Mouse (Mus musculus): Measurements from ENCODE around the gene Txndc5.
A peak's percentile ranks its signal among the peaks of the same experiment; 100 is the strongest.

Txndc5 gene

GRCm38 (mm10) chr13:38526116-38526515 lies 2.5 kb downstream of the Txndc5 start:
- no peak for DNase-seq (ENCODE audit: low spot score in 2 of 2)

GRCm38 (mm10) chr13:38525261-38525660 lies 3.4 kb downstream of the Txndc5 start:
- no peak for DNase-seq (ENCODE audit: low spot score in 2 of 2)

- DNase-seq (ENCODE audit: low spot score in 2 of 2): peak in 1 of 2 experiments; percentile 22
Measured at GRCm38 (mm10) chr13:38523231-38523630, 5.4 kb downstream of the Txndc5 start.

GRCm38 (mm10) chr13:38522056-38522654 lies 6.5 kb downstream of the Txndc5 start:
- DNase-seq (ENCODE audit: low spot score in 2 of 2): no peak

GRCm38 (mm10) chr13:38520299-38520698 lies 8.3 kb downstream of the Txndc5 start:
- no peak for DNase-seq (ENCODE audit: low spot score in 2 of 2)

- no peak for DNase-seq (ENCODE audit: low spot score in 2 of 2)
Measured at GRCm38 (mm10) chr13:38516582-38516981, 12.0 kb downstream of the Txndc5 start.

GRCm38 (mm10) chr13:38515845-38516244 lies 12.8 kb downstream of the Txndc5 start:
- no peak for DNase-seq (ENCODE audit: low spot score in 2 of 2)

- DNase-seq (ENCODE audit: low spot score in 2 of 2): peak in 1 of 2 experiments; percentile 47
Measured at GRCm38 (mm10) chr13:38515431-38515830, 13.2 kb downstream of the Txndc5 start.

- DNase-seq (ENCODE audit: low spot score in 2 of 2): no peak
Measured at GRCm38 (mm10) chr13:38513921-38514320, 14.7 kb downstream of the Txndc5 start.

GRCm38 (mm10) chr13:38511979-38512378 lies 16.6 kb downstream of the Txndc5 start:
- peak in 1 of 2 experiments; percentile 10 for DNase-seq (ENCODE audit: low spot score in 2 of 2)

- DNase-seq (ENCODE audit: low spot score in 2 of 2): no peak
Measured at GRCm38 (mm10) chr13:38509681-38510341, 18.8 kb downstream of the Txndc5 start.

- no peak for DNase-seq (ENCODE audit: low spot score in 2 of 2)
Measured at GRCm38 (mm10) chr13:38506936-38507335, 21.7 kb downstream of the Txndc5 start.

GRCm38 (mm10) chr13:38506320-38506719 lies 22.3 kb downstream of the Txndc5 start:
- peak in 1 of 2 experiments; percentile 34 for DNase-seq (ENCODE audit: low spot score in 2 of 2)

GRCm38 (mm10) chr13:38503137-38503849 lies 25.3 kb downstream of the Txndc5 start:
- DNase-seq (ENCODE audit: low spot score in 2 of 2): peak in 1 of 2 experiments; percentile 37

- no peak for DNase-seq (ENCODE audit: low spot score in 2 of 2)
Measured at GRCm38 (mm10) chr13:38501314-38501713, 27.3 kb downstream of the Txndc5 start.

GRCm38 (mm10) chr13:38496715-38497114 lies 31.9 kb downstream of the Txndc5 start:
- no peak for DNase-seq (ENCODE audit: low spot score in 2 of 2)

- DNase-seq (ENCODE audit: low spot score in 2 of 2): no peak
Measured at GRCm38 (mm10) chr13:38486767-38487166, 41.9 kb downstream of the Txndc5 start.

- DNase-seq (ENCODE audit: low spot score in 2 of 2): no peak
Measured at GRCm38 (mm10) chr13:38484701-38485100, 43.9 kb downstream of the Txndc5 start.

- DNase-seq (ENCODE audit: low spot score in 2 of 2): no peak
Measured at GRCm38 (mm10) chr13:38481021-38481420, 47.6 kb downstream of the Txndc5 start.

GRCm38 (mm10) chr13:38476936-38477335 lies 51.7 kb downstream of the Txndc5 start:
- no peak for DNase-seq (ENCODE audit: low spot score in 2 of 2)

- DNase-seq (ENCODE audit: low spot score in 2 of 2): no peak
Measured at GRCm38 (mm10) chr13:38473497-38473896, 55.1 kb downstream of the Txndc5 start.

GRCm38 (mm10) chr13:38472636-38473035 lies 56.0 kb downstream of the Txndc5 start:
- no peak for DNase-seq (ENCODE audit: low spot score in 2 of 2)

- DNase-seq (ENCODE audit: low spot score in 2 of 2): no peak
Measured at GRCm38 (mm10) chr13:38470882-38471281, 57.7 kb downstream of the Txndc5 start.

All from urinary bladder, postnatal 36 days (tissue).